Mouse (Mus musculus) cerebellum, adult 2 months (tissue): ENCODE results near the gene Cfap46.

Experiments used
- CTCF ChIP-seq: fragments of 200-500 bp; IDR thresholded peaks from 2 replicates; pipeline ENCODE4 v1.5.1; 2011; ENCODE audit warnings: low read depth, mild to moderate bottlenecking, control low read depth, low read length, moderate library complexity, borderline replicate concordance; ENCODE audit not compliant: insufficient read depth
- POLR2A ChIP-seq: fragments of 200-500 bp; IDR thresholded peaks from 2 replicates; pipeline ENCODE4 v1.6.1; 2011; ENCODE audit warnings: low read length, control low read depth, borderline replicate concordance; ENCODE audit not compliant: insufficient read depth

GRCm38 (mm10) chr7:139685336-139685735, 1.7 kb upstream of the Cfap46 start:
- TF ChIP-seq CTCF = no peak
- no peak for TF ChIP-seq POLR2A
